Mouse (Mus musculus) left cerebral cortex, postnatal 4 days (tissue): ENCODE results near the gene Bpifb4. TPM values are rescaled to one million over a fixed set of nuclear protein-coding genes. Genes with fewer than 3 reads are reported as not detected.

Source experiments
- DNase-seq: peaks from one replicate; pipeline ENCODE4 v3.0.0-alpha.2; 2022
- intact Hi-C: fragments of 180-260 bp; cut with DNase I; formaldehyde crosslinking; loops from one replicate; pipeline ENCODE4 v1.15.1; 2025
- total RNA-seq, 2 experiments: library from RNA; stranded (reverse); gene quantifications; 2 replicates each; pipeline ENCODE4 v1.2.3; 2021

Gene Bpifb4
- total RNA-seq = not detected

DNA sequence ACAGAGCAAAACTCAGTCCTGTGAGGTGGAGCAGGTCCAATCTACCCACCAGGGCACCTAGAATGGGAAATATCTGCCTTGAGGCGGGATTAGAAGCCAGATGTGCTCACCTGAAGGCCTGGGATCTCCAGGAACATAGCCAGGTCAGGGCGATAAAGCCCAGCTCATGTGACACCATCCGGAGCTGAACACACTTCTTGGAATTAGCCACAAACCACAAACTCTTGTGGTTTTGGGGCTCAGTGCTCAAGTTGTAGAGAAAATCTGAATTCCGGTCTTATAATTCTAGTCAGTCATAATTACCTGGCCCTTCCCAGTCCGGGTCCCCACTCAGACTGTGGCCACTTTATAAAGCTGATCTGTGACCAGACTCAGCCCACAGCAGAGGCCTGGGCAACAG lies at the start of gene Bpifb4:
Gene Bpifb4 (plus strand): TSS at position 370 of the 400 bp plus-strand sequence.
- intact Hi-C loops = no loop called here
- DNase-seq = no peak

DNA sequence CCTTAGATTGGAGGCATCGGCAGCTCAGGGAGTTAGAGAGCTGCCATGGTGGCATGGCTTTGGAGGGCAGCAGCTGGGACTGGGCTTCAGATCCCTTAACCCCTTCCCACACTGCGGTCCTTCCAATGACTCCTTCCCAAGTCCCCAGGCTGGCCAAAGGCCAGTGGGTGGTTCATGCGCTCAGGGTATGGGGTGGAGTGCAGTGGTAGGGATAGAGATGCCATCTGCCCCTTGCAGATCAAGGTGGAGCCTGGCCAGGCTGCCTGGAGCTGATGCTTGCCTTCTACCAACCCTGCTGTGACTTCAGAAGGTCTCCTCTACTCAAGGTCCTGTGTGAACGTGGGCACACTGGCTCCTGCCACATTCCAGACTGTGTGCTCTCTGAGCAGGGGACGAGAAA lies 38.9 kb upstream of the Bpifb4 start:
- peak; percentile 56 for DNase-seq
- intact Hi-C loops = no loop called here

DNA sequence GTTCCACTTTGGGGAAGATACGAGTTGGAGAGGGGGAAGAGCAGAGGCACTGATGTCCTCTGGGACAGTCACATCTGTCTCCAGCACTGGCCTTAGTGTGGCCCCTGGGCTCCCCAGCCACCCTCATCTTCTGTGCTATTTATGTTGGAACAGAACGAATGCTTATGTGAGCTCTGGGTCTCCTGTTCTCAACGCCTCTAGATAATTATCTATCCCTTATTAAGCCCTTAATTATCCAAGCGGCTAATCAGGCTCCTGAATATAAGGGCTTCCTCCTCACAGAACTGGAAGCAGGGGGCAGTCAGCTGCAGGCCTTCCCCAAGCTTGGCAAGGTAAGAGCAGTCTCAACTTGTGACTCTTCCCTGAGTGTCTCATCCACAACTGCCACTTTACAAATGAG lies 37.9 kb upstream of the Bpifb4 start, which contains the start of gene Bpifb6:
Gene Bpifb6 (plus strand): TSS at position 301 of the 400 bp plus-strand sequence.
- intact Hi-C loops = no loop called here
- DNase-seq = no peak

DNA sequence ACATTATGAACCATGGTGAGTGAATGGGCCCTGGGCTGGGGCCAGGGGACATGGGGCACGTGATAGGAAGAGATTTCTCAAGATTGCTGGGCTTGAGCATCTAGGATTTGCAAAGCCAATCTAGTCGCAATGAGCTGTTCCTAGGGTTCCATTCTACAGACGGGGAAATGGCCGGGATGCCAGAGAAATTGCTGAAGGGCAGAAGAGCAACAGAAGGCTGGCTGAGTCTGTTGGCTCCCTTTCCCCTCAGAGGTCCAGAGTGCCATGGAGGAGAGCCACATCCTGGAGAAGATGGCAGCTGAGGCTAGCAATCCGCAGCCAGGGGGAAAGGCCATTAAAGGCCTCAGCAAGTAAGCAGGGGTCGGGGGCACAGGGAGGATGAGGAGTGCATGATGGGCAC lies 35.3 kb upstream of the Bpifb4 start:
- peak; percentile 38 for DNase-seq
- intact Hi-C loops = no loop called here

DNA sequence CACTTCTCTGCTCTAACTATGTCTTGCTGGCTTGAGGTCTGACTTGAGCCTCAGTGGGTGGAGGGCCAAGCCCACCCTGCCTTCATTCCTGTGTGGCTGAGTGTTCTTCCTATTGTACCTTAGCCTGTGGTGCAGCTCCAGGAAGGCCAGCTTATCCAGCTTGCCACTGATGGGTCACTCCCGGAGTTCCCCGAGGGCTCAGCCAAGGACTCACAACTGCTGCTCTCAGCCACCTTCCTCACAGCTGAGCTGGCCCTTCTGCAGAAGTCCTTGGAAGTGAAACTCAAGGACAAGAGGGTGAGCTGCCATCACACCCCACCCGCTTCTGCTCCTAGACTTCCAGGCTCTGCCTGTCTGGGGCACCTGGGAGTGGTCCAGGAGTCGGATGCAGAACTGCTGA lies 31.4 kb upstream of the Bpifb4 start:
- DNase-seq = no peak
- intact Hi-C loops = no loop called here

DNA sequence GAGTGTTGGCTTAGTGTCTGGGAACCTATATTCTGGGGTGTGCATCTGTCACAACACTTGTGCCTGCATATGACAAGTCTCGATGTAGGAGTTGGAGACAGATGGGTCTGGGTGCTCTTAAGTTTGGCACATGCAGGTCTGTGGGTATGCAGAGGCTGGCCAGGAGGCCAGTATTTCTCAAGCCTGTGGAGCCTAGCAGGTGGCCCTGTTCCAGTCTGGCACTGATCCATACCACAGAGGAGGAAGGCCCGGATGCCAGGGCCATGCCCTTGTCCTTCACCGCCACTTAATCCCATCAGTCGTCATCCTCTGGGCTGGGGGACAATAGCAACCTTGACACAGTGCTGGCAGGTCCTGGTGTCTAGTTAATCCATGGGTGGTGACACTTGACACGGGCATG lies 23.9 kb upstream of the Bpifb4 start:
- intact Hi-C loops = no loop called here
- peak; percentile 29 for DNase-seq

DNA sequence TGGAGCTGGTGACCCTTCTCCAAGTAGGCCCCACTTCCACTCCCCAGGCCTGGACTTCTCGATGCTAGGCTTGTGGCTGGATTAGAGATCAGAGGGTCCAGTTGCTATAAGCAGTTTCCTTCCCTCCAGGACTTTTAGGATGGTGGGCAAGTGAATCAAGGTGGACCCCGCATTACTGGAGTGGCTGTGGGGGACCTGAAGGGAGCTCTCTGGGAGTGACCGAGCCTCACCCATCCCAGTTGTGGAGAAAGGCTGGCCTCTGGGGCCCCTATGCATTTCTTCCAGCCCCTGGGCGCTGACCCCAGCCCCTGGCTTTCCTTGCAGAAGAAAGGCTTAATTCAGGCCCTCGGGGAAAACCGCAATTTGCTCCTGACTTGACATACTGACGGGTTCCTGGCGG lies 20.1 kb upstream of the Bpifb4 start, which contains the start of gene Bpifb3:
Gene Bpifb3 (plus strand): TSS at position 301 of the 400 bp plus-strand sequence.
- no peak for DNase-seq

DNA sequence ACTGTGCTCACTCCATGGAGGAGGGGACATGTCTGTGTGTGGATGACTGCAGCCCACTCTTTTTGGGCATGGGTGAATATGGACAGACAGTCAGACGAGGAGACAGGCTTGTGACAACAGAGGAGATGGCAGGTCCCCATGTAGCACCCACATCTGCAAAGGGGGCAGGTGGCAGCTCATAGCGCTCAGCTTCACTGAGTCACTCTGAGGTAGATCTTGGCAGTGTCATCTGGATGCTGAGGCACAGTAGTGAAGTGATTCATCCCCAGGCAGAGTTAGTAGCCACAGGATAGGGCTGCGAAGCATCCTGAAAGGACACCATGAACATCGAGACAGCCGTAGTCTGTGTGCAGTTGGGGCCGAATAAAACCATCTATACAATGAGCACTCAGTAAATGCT lies 16.8 kb upstream of the Bpifb4 start:
- intact Hi-C loops = no loop called here
- DNase-seq = no peak

More for the DNA sequence above, 20.1 kb upstream of the Bpifb4 start, which contains the start of gene Bpifb3:
- intact Hi-C loops = no loop called here

DNA sequence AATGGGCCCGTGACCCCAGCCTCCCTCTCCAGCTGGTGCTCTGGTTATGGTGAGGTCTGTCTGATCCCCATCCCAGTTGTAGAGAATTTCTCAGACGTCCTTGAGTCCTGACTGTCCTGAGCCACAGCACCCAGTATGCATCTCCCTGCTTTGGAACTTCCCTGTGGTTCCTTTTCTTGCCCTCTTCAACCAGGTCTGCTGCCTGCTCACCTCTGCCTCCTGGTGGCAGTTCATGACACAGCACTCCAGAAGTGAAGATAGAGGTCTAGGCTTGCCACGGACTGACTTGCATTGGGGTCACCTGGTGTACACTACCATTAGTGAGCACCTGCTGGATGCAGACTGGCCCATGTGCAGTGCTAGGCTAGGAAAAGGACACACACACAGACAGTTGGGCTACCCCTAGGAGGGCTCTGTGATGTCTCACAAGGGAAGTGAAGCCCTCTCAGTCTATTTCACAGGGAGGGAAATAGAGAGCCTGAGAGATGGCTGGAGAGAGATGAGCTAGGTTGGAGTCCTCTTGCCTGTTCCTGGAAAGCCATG lies 8.1 kb upstream of the Bpifb4 start:
- intact Hi-C loops = no loop called here
- DNase-seq = peak; percentile 73

DNA sequence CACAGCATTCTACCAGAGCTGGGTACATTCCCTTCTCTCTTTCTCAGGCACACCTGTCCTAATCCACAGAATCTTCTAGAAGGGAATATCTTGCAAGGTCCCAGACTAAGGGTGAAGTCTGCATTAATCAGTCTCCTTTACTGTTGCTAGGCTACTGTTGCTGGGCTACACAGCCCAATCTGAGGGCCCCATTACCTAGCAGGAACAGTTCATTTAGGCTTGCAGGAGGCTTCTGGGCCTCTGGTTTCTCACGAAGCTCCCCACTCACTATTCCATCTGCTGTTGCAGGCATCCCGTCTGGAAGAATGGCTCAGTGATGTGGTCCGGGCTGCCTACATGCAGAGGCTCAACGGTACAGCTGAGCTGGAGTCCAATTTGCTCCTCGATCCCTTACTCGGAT lies 6.9 kb upstream of the Bpifb4 start:
- intact Hi-C loops = no loop called here
- DNase-seq = no peak

DNA sequence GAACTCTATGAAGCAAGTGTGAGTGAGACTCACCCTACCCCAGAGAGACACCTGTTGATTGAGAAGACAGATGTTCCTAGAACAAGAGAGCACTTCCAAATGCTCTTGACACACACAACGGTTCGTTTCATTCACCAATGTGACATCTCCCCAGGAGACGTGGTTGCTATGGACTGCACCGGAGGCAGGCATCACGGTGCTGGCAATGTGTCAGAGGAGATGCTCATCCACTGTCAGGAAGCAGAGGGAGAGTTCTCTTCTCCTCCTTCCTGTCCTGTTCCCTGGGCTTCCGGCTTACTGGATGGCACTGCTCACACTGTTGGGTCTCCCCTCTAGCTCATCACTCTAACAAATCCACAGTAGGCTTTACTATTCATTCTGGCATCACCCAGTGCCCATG lies 4.7 kb upstream of the Bpifb4 start:
- intact Hi-C loops = no loop called here
- DNase-seq = peak; percentile 44

DNA sequence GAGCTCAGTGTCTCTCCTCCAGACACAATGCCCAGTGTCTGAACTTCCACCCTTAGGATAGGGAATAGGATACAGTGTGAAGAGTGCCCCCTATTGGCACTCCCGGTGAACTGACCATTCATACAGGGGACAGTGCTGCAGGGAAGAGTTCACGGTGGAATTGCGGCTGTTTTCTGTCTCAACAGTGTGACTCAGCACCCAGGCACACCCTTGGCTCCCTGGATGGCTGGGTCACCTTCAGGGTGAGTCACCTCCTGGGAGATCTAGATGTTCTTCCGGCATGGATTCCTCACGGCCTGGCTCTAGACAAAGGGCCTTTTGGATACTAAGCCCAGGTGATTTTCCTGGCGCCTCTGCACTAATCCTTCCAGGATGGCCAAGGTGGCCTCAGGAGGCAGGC lies 2.7 kb upstream of the Bpifb4 start:
- DNase-seq = no peak
- intact Hi-C loops = no loop called here

DNA sequence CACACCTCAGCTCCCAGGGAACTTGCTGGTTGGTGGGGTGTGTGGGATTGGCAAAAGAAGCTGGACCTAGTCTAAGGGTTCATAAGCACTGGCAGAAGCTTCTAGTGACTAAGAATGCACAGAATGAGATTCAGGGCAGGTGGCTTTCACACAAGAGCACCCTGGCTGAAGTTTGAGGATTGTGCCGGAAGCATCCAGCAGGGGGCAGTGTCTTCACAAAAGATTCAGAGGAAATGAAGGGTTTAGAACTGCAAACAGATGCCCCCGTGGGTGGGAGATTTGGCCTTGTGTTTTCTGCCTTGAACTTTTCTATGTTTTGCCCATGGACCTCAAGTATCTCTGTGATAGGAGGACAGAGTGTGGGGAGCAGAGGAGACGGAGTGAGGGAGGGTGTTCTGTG lies 5.5 kb downstream of the Bpifb4 start:
- intact Hi-C loops = no loop called here
- DNase-seq = peak; percentile 69

DNA sequence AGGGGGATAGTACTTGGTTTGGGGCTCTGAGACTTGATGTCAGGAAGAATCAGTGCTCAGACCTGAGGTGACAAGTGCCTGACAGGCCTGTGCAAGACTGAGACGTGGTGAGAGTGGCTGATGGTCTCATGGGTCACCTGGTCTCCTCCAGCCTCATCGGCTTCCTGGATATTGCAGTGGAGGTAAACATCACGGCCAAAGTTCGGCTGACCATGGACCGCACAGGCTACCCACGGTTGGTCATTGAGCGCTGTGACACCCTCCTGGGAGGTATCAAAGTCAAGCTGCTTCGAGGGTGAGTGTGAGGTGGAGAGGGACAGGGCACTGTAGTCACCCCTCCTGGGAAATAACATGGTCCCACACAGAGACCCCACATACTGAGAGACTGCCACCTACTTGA lies 6.6 kb downstream of the Bpifb4 start:
- intact Hi-C loops = no loop called here
- no peak for DNase-seq

DNA sequence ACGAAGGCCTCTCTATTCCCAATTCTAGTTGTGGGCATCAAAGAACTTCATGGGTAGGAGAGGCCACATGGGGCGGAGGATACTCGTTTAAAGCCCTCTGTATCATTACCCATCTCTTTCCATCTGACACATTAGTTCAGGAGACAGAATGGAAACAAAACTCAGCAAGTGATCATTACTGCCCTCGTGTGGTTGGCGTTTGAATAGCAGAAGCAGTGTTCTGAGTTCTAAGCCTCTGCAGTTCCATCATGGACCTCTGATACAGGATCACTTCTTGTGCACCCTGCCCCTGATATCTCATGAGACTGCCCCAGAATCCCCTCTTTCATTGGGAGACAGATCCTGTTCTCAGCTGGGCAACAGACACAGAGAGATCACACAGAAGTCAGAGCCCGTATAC lies 14.9 kb downstream of the Bpifb4 start:
- DNase-seq = peak; percentile 69
- intact Hi-C loops = loop anchor here (5.0 kb wide), 1 partner anchor 281 kb away; no protein-coding TSS in a partner anchor

DNA sequence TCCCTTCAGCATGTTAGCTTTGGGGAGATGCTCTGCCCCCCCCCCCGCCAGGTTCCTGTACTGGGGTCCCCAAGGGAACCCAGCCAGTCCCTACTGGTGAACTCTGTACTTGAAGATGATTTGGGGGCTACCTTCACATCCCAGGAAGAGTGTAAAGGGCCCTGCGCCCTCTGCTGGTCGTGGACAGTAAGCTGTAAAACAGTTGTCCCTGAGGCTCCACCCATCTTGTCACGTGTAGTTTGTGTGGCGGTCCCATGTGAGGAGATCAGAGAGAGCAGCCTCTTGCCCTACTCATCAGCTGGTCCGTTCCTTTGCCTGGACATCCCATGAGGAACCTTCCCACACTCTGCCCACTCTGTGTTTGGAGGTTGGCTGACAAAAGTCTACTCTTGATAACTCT lies 15.8 kb downstream of the Bpifb4 start:
- intact Hi-C loops = loop anchor here (5.0 kb wide), 1 partner anchor 282 kb away; no protein-coding TSS in a partner anchor
- peak; percentile 61 for DNase-seq

DNA sequence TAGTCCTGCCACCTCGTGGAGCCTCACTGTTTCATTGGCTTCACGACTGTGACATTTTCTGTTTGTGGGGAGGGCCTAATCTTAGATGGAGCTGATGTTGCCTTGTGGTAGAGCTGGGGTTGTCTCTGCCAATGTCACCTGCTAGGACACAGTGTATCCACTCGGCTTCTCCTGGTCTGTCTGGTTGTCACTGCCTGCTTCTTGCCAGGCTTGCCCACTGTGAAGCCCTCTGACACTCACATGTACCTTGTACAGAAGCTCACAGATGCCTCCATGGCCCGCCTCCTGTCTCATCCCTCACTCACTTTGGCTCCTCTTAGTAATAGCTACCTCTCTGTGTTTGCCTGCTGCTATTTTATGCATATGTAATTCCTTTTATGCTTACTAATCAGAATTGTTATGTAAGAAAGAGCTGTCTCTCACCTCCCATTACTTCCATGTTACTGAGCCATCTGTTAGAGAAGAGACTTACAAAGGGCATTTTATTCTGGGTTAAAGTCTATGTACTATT lies 24.9 kb downstream of the Bpifb4 start:
- no peak for DNase-seq
- intact Hi-C loops = no loop called here

DNA sequence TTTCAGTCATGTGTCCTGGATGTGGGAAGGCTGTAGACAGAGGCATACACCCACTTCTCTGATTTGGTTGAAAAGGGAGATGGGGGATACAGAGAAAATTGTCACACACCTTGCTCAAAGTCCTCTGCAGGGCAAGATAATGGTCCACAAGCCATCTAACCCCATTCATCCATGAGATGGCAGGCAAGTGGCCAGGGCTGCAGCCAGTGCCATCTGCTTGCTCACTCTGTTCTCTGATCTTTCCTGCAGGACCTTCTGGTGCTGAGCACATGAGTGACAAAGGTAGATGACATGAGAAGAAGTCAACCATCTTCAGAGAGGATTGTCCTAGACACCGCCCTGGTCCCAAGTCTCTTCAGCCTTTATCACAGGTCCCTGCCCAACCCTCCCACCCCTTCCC lies 25.3 kb downstream of the Bpifb4 start:
- DNase-seq = peak; percentile 79
- intact Hi-C loops = no loop called here

DNA sequence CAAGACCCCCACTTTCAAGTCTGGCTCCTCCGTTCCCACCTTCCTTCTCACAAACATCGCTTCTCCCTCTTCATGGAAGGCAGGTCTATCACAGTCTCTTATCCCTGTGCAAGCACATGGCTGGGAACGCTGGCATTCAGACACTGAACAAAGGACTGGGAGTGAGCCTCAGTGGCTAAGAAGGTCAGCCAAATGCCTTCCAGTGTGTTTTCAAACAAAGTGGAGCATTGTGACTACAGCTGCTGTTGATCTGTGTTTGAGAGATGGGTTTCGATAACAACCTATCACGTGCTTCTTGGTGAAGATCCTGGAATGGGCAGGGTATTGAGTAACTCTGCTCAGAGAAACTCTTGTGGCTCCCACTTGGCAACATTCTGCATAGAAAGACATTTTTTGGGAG lies 32.2 kb downstream of the Bpifb4 start:
- intact Hi-C loops = no loop called here
- no peak for DNase-seq

DNA sequence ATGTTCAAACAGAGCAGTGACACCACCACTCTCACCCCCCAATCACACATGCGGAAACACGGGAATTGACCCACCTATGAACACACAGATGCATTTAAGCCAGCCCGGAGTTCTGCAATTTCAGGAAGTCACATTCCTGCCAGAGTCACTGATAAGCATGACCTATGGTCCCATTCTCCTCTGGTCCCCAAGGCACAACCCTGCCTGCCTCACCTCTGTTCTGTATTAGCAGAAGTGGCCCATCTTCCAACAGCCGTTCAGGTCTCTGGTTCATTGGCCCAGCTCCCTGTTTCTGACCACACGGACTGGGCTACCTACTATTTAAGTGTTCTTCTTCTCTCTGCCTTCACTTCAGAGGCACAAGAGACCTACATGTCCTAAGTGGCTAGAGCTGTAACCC lies 36.6 kb downstream of the Bpifb4 start, which contains the start of gene Bpifa6:
Gene Bpifa6 (plus strand): TSS at position 364 of the 400 bp plus-strand sequence.
- intact Hi-C loops = no loop called here
- no peak for DNase-seq

DNA sequence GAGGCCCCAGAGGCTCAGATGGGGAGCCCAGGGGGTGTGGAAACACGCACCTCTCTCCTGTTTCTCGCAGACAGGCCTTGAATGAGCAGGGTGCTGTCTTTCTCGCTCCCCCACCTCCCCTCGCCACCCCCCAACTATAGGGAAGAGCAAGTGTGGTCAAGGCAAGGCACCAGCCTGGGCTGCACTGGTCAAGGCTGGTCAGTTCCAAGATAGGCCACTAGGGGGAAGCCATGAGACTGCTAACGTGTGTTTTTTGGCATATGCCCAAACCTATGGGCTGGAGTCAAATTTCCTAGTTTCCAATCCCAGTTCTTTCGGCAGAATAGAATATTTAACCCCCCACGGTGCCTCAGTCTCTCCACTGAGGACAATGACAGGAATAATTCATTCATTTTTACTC lies 57.8 kb downstream of the Bpifb4 start:
- intact Hi-C loops = no loop called here
- DNase-seq = peak; percentile 87

DNA sequence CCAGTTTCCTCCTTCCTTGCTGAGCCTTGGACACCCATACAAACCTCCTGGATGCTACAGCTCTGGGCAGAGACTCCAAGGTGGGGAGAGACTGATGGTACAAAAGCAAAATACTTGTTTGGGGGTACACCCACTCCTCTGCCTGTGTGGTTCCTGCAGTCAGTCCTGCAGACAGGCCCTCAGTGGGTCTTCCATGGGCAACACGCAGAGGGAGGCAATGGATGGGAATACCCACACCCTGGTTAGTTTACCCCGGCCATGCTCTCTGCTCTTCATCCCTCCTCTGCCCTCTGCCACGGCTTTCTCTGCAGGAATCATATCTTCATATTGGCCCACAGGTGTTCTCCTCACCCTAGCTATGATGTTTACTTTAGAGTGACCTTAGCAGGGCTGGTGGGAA lies 62.5 kb downstream of the Bpifb4 start:
- intact Hi-C loops = no loop called here
- no peak for DNase-seq

DNA sequence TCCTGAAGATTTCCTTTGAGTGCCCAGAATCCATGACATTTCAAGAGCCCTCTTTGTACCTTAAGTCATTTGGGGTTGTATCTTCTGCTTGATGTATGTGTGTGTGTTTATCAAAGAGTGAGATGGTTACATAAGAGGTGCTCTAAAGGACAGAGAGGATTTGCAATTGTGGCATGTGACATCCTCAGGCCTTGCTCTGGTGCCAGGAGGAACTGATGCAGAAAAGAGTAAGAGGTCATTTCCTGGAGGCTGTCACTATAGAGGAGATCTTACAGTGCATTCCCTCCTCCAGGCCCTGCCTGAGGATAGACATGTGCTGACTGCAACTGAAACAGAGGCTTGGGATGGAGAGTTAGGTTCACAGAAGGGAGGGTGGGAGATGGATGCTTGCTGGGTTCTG lies 63.0 kb downstream of the Bpifb4 start:
- no peak for DNase-seq
- intact Hi-C loops = no loop called here
